Mouse (Mus musculus) CD4-positive, CD25-positive, alpha-beta regulatory T cell, adult 2 months (primary cell): ENCODE measurements around the gene Kcnc1.
A peak's percentile ranks its signal among the peaks of the same experiment; 100 is the strongest.

Source experiments
- DNase-seq: peaks from one replicate; pipeline ENCODE4 v3.0.0-alpha.2; 2012; ENCODE audit warnings: low read depth, low spot score

Gene Kcnc1

GRCm38 (mm10) chr7:46396231-46396927 lies at the start of gene Kcnc1:
TSS of gene Kcnc1 (plus strand) at chr7:46396497.
- peak; percentile 77 for DNase-seq

GRCm38 (mm10) chr7:46347692-46348091 lies 48.6 kb upstream of the Kcnc1 start:
- no peak for DNase-seq

GRCm38 (mm10) chr7:46348813-46349212 lies 47.5 kb upstream of the Kcnc1 start:
- DNase-seq = no peak

- DNase-seq = no peak
Observed at GRCm38 (mm10) chr7:46350119-46350702, 46.1 kb upstream of the Kcnc1 start.

GRCm38 (mm10) chr7:46352748-46353147 lies 43.5 kb upstream of the Kcnc1 start:
- no peak for DNase-seq

GRCm38 (mm10) chr7:46353216-46353615 lies 43.1 kb upstream of the Kcnc1 start:
- DNase-seq = no peak

- peak; percentile 33 for DNase-seq
Observed at GRCm38 (mm10) chr7:46353875-46354274, 42.4 kb upstream of the Kcnc1 start.

GRCm38 (mm10) chr7:46361776-46362175 lies 34.5 kb upstream of the Kcnc1 start:
- DNase-seq = no peak

GRCm38 (mm10) chr7:46364154-46364553 lies 32.1 kb upstream of the Kcnc1 start:
- no peak for DNase-seq

- no peak for DNase-seq
Observed at GRCm38 (mm10) chr7:46365810-46366209, 30.5 kb upstream of the Kcnc1 start.

- DNase-seq = no peak
Observed at GRCm38 (mm10) chr7:46371104-46371503, 25.2 kb upstream of the Kcnc1 start.

- no peak for DNase-seq
Observed at GRCm38 (mm10) chr7:46376172-46377007, 19.9 kb upstream of the Kcnc1 start, which contains the start of gene Myod1. TSS of gene Myod1 (plus strand) at chr7:46376474.

- DNase-seq = no peak
Observed at GRCm38 (mm10) chr7:46377008-46377346, 19.3 kb upstream of the Kcnc1 start.

GRCm38 (mm10) chr7:46378123-46378522 lies 18.2 kb upstream of the Kcnc1 start:
- peak; percentile 48 for DNase-seq

- DNase-seq = peak; percentile 79
Observed at GRCm38 (mm10) chr7:46378983-46379382, 17.3 kb upstream of the Kcnc1 start.

- no peak for DNase-seq
Observed at GRCm38 (mm10) chr7:46380625-46381024, 15.7 kb upstream of the Kcnc1 start.

GRCm38 (mm10) chr7:46387430-46387829 lies 8.9 kb upstream of the Kcnc1 start:
- no peak for DNase-seq

GRCm38 (mm10) chr7:46389456-46390085 lies 6.7 kb upstream of the Kcnc1 start:
- peak; percentile 76 for DNase-seq

- no peak for DNase-seq
Observed at GRCm38 (mm10) chr7:46390226-46390625, 6.1 kb upstream of the Kcnc1 start.

- DNase-seq = peak; percentile 67
Observed at GRCm38 (mm10) chr7:46391701-46392100, 4.6 kb upstream of the Kcnc1 start.

GRCm38 (mm10) chr7:46393116-46393515 lies 3.2 kb upstream of the Kcnc1 start:
- peak; percentile 81 for DNase-seq
